Mouse (Mus musculus) T-helper 2 cell (primary cell): ENCODE results near the gene Cdc6.
"Not testable (repeated sequence)": the region's sequence is repeated elsewhere in the genome, so short reads cannot be mapped to it uniquely, and the experiment has no call there.

ENCODE experiments used
- in situ Hi-C: fragments of 300-600 bp; cut with MboI, MseI; formaldehyde crosslinking; loops from one replicate; pipeline ENCODE4 v1.15.1; 2025; ENCODE audit warnings: high pct_unique_total_duplicates

Cdc6 gene

DNA sequence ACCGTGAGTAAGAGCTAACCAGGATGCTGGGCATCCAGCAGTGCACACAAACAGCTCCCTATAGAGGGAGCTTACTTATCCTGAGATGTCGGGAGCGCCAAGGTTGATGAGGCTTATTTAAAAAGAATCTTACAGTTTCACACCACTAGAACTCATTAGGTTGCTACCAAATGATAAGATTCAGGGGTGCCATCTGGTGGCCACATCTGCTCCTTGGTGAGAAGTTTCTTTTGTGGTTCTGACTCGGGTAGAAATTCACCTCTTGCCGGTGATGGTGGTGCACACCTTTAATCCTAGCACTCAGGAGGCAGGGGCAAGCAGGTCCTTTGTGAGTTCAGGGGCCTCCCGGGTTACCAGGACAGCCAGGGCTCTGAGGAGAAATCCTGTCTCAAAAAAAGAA lies 2.1 kb downstream of the Cdc6 start:
- in situ Hi-C loops: no loop called here

GRCm38 (mm10) chr11:98910415-98910814 lies 2.8 kb downstream of the Cdc6 start:
- in situ Hi-C loops: no loop called here

- in situ Hi-C loops: no loop called here
Observed at GRCm38 (mm10) chr11:98911498-98911897, 3.9 kb downstream of the Cdc6 start.

GRCm38 (mm10) chr11:98914196-98914595 lies 6.6 kb downstream of the Cdc6 start:
- in situ Hi-C loops: no loop called here

- in situ Hi-C loops: not testable (repeated sequence)
Observed at GRCm38 (mm10) chr11:98916376-98916775, 8.8 kb downstream of the Cdc6 start.

DNA sequence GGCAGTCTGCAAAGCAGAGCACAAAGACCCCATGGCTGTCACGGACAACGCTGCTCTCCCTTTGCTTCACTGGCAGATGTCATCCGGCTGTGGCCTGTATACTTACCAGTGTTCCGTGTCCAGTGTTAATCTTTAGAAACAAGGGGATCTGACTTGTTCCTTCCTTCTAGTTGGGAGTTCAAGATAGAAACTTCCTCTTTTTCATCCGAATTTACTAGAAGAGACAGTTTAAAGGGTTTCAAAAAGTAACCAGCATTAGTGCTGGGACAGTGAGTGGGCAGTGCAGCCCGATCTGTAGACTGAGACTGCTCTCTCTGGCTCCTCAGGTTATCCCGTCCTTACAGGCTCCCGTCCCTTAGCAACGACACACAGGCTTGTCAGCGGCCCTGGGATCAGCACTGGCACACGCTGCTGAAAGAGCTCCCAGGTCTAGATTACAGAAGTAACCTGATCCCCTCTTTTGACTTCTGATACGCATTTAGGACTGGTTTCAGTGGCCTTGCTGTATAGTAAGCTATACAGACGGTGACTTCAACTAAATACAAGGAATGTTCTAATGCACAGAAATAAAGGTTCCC lies 9.9 kb downstream of the Cdc6 start:
- in situ Hi-C loops: no loop called here

GRCm38 (mm10) chr11:98918231-98918630 lies 10.6 kb downstream of the Cdc6 start:
- in situ Hi-C loops: no loop called here

- in situ Hi-C loops: no loop called here
Observed at GRCm38 (mm10) chr11:98919009-98919408, 11.4 kb downstream of the Cdc6 start.

GRCm38 (mm10) chr11:98921813-98922212 lies 14.2 kb downstream of the Cdc6 start:
- in situ Hi-C loops: not testable (repeated sequence)

- in situ Hi-C loops: not testable (repeated sequence)
Observed at GRCm38 (mm10) chr11:98922307-98922706, 14.7 kb downstream of the Cdc6 start.

- in situ Hi-C loops: not testable (repeated sequence)
Observed at GRCm38 (mm10) chr11:98922851-98923711, 15.5 kb downstream of the Cdc6 start.

GRCm38 (mm10) chr11:98924633-98925175 lies 17.1 kb downstream of the Cdc6 start:
- in situ Hi-C loops: loop anchor here (5.0 kb wide), 1 partner anchor 48 kb away; no protein-coding TSS in a partner anchor

GRCm38 (mm10) chr11:98925265-98925721 lies 17.7 kb downstream of the Cdc6 start:
- in situ Hi-C loops: loop anchor here (5.0 kb wide), 1 partner anchor 47 kb away; no protein-coding TSS in a partner anchor

GRCm38 (mm10) chr11:98925868-98926311 lies 18.3 kb downstream of the Cdc6 start:
- in situ Hi-C loops: loop anchor here (5.0 kb wide), 1 partner anchor 46 kb away; no protein-coding TSS in a partner anchor

- in situ Hi-C loops: loop anchor here (5.0 kb wide), 1 partner anchor 46 kb away; no protein-coding TSS in a partner anchor
Observed at GRCm38 (mm10) chr11:98926553-98926952, 19.0 kb downstream of the Cdc6 start.

- in situ Hi-C loops: loop anchor here (5.0 kb wide), 1 partner anchor 45 kb away; no protein-coding TSS in a partner anchor
Observed at GRCm38 (mm10) chr11:98927438-98928076, 20.0 kb downstream of the Cdc6 start, which contains the start of gene Rara. Gene Rara, plus strand, starts transcription at chr11:98927818.

- in situ Hi-C loops: loop anchor here (5.0 kb wide), 1 partner anchor 44 kb away; no protein-coding TSS in a partner anchor
Observed at GRCm38 (mm10) chr11:98928186-98928893, 20.7 kb downstream of the Cdc6 start.

DNA sequence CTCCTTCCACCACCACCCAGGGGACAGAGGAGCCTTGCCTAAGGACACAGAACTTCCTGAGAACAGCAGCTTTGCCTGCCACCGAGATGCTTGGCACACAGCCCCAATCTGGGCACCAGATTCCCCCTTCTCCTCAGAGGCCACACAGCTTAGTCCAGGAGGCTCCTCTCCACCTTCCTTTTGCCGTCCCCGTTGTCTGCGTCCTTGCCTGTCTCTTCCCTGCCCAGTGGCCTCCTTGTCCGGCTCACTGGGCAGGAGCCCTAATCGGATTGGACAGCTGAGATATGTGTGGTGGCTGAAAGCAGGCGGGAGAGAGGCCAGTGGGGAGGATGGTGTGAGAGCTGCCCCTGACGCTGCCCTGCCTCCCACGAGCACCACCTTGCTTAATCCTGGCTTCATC lies 21.9 kb downstream of the Cdc6 start:
- in situ Hi-C loops: loop anchor here (5.0 kb wide), 1 partner anchor 43 kb away; no protein-coding TSS in a partner anchor

- in situ Hi-C loops: no loop called here
Observed at GRCm38 (mm10) chr11:98930127-98930601, 22.6 kb downstream of the Cdc6 start.

- in situ Hi-C loops: no loop called here
Observed at GRCm38 (mm10) chr11:98930773-98931512, 23.3 kb downstream of the Cdc6 start.
